Mouse (Mus musculus) neural tube, embryonic 11.5 days (tissue): Measurements from ENCODE around the gene Mto1. TPM values are rescaled to one million over a fixed set of nuclear protein-coding genes. Genes with fewer than 3 reads are reported as not detected.

ENCODE experiments used
- ATAC-seq: fragments of 200-750 bp; cut with Nextera tagmentation; 2 replicates; pipeline ENCODE4 v1.8.0; 2017; ENCODE audit warnings: moderate number of reproducible peaks, mild to moderate bottlenecking, moderate TSS enrichment, moderate library complexity; ENCODE audit not compliant: insufficient read depth, low FRiP score, low TSS enrichment
- DNase-seq: peaks from one replicate; pipeline ENCODE4 v3.0.0-alpha.2; 2015; ENCODE audit warnings: low spot score
- H3K27ac ChIP-seq: fragments of 300-500 bp; sonication (generic); 2 replicates; pipeline ENCODE4 v1.5.1; 2014; ENCODE audit warnings: low read depth, mild to moderate bottlenecking, low read length
- H3K27me3 ChIP-seq: fragments of 300-500 bp; sonication (generic); 2 replicates; pipeline ENCODE4 v1.6.1; 2014; ENCODE audit warnings: mild to moderate bottlenecking, low read length, mixed read lengths; ENCODE audit not compliant: control insufficient read depth, insufficient read depth
- H3K36me3 ChIP-seq: fragments of 300-500 bp; sonication (generic); 2 replicates; pipeline ENCODE4 v1.6.1; 2014; ENCODE audit warnings: mild to moderate bottlenecking, low read length, moderate library complexity, mixed read lengths; ENCODE audit not compliant: control insufficient read depth, insufficient read depth
- H3K4me1 ChIP-seq: fragments of 300-500 bp; sonication (generic); 2 replicates; pipeline ENCODE4 v1.6.1; 2014; ENCODE audit warnings: low read length, mixed read lengths; ENCODE audit not compliant: control insufficient read depth, insufficient read depth
- H3K4me2 ChIP-seq: fragments of 300-500 bp; sonication (generic); 2 replicates; pipeline ENCODE4 v1.6.1; 2014; ENCODE audit warnings: low read depth, mild to moderate bottlenecking, moderate library complexity
- H3K4me3 ChIP-seq: fragments of 300-500 bp; sonication (generic); 2 replicates; pipeline ENCODE4 v1.5.1; 2014; ENCODE audit warnings: low read depth, low read length
- H3K9ac ChIP-seq: fragments of 300-500 bp; sonication (generic); 2 replicates; pipeline ENCODE4 v1.6.1; 2014; ENCODE audit warnings: mild to moderate bottlenecking, low read length
- H3K9me3 ChIP-seq: fragments of 300-500 bp; sonication (generic); 2 replicates; pipeline ENCODE4 v1.6.1; 2016; ENCODE audit warnings: low read length; ENCODE audit not compliant: control insufficient read depth
- WGBS: fragments of 180-500 bp; shearing (Covaris S2); extraction: QIAGEN DNeasy Blood & Tissue Kit; methylation state at CpG from one replicate; pipeline ENCODE4 v1.1.7; 2014; 5-methylcytosine and 5-hydroxymethylcytosine counted together
- polyA plus RNA-seq: library from polyadenylated mRNA; unstranded; fragments of >200 nt; fragmentation: Nextera tagmentation; extraction: Ambion mirVana; gene quantifications from 2 replicates; pipeline ENCODE4 v1.2.1, GENCODE M21; 2014

Mto1 gene
- polyA plus RNA-seq, 1 experiment from 2014 or later: 23.1 TPM

- DNase-seq (no peak), ATAC-seq (no peak)
- H3K9me3 ChIP-seq: no peaks in the 10 kb centered on the region
- H3K4me3 ChIP-seq: no peak overlapping the region
- no peak overlapping the region for H3K9ac ChIP-seq
- H3K4me1 ChIP-seq: no peaks in the 10 kb centered on the region
- H3K27me3 ChIP-seq: no peaks in the 10 kb centered on the region
- no peaks in the 10 kb centered on the region for H3K36me3 ChIP-seq
- no peak overlapping the region for H3K4me2 ChIP-seq
- no peak overlapping the region for H3K27ac ChIP-seq
- 90% methylated on average over 5 of the region's 5 CpGs for WGBS
Measured at GRCm38 (mm10) chr9:78432471-78432870, 15.5 kb upstream of the Mto1 start.

GRCm38 (mm10) chr9:78439426-78439825 lies 8.6 kb upstream of the Mto1 start:
- H3K4me1 ChIP-seq: 0 out of 2 replicates have a peak, but pooled peaks cover 6% of the 10 kb centered on the region
- no peak overlapping the region for H3K4me2 ChIP-seq
- ATAC-seq (no peak), DNase-seq (no peak)
- no peaks in the 10 kb centered on the region for H3K36me3 ChIP-seq
- peaks cover 46% of the 10 kb centered on the region for H3K27me3 ChIP-seq
- H3K4me3 ChIP-seq: no peak overlapping the region
- H3K9ac ChIP-seq: no peak overlapping the region
- H3K27ac ChIP-seq: no peak overlapping the region
- 71% methylated on average over 5 of the region's 5 CpGs for WGBS
- no peaks in the 10 kb centered on the region for H3K9me3 ChIP-seq

GRCm38 (mm10) chr9:78442237-78442578 lies 5.8 kb upstream of the Mto1 start:
- peak overlapping the region; percentile 58 for H3K4me2 ChIP-seq
- 3% methylated on average over 9 of the region's 9 CpGs for WGBS
- peaks cover 57% of the 10 kb centered on the region for H3K27me3 ChIP-seq
- H3K27ac ChIP-seq: no peak overlapping the region
- no peak overlapping the region for H3K9ac ChIP-seq
- 0 out of 2 replicates have a peak, but pooled peaks cover 6% of the 10 kb centered on the region for H3K4me1 ChIP-seq
- ATAC-seq (no peak), DNase-seq (no peak)
- peak overlapping the region; percentile 41 for H3K4me3 ChIP-seq
- no peaks in the 10 kb centered on the region for H3K36me3 ChIP-seq
- no peaks in the 10 kb centered on the region for H3K9me3 ChIP-seq

GRCm38 (mm10) chr9:78442579-78443392 lies 5.2 kb upstream of the Mto1 start, which contains the start of gene Cgas:
Cgas (minus strand) TSS chr9:78443237.
- H3K27ac ChIP-seq: no peak within 1 kb of the TSS
- H3K36me3 ChIP-seq: no peaks in the 10 kb centered on the region
- peaks cover 57% of the 10 kb centered on the region for H3K27me3 ChIP-seq
- H3K9ac ChIP-seq: peak within 1 kb of the TSS; percentile 49
- ATAC-seq: peak; percentile 42; the same call in 1 of the 2 replicates
- under 1% methylated on average over 81 of the region's 81 CpGs for WGBS
- DNase-seq: peak; percentile 52
- 0 out of 2 replicates have a peak, but pooled peaks cover 6% of the 10 kb centered on the region for H3K4me1 ChIP-seq
- peak within 1 kb of the TSS; percentile 41 for H3K4me3 ChIP-seq
- no peaks in the 10 kb centered on the region for H3K9me3 ChIP-seq
- H3K4me2 ChIP-seq: peak within 1 kb of the TSS; percentile 58

GRCm38 (mm10) chr9:78447606-78447972 lies 419 bp upstream of the Mto1 start:
- H3K27ac ChIP-seq: no peak overlapping the region
- 0 out of 2 replicates have a peak, but pooled peaks cover 2% of the 10 kb centered on the region for H3K36me3 ChIP-seq
- H3K4me2 ChIP-seq: peak overlapping the region; percentile 52
- H3K9me3 ChIP-seq: no peaks in the 10 kb centered on the region
- H3K4me3 ChIP-seq: peak overlapping the region; percentile 87
- peaks cover 6% of the 10 kb centered on the region; the same call in 1 of the 2 replicates for H3K4me1 ChIP-seq
- peaks cover 29% of the 10 kb centered on the region for H3K27me3 ChIP-seq
- DNase-seq (no peak), ATAC-seq (peak; percentile 58)
- WGBS: 35% methylated on average over 9 of the region's 9 CpGs
- peak overlapping the region; percentile 85; the same call in 1 of the 2 replicates for H3K9ac ChIP-seq

- Histone ChIP-seq H3K4me2 (no peak overlapping the region), H3K9ac (no peak overlapping the region), H3K9me3 (no peaks in the 10 kb centered on the region), H3K36me3 (0 out of 2 replicates have a peak, but pooled peaks cover 2% of the 10 kb centered on the region), H3K27me3 (peaks cover 7% of the 10 kb centered on the region), H3K4me3 (no peak overlapping the region), H3K27ac (no peak overlapping the region), H3K4me1 (peaks cover 3% of the 10 kb centered on the region; the same call in 1 of the 2 replicates)
- WGBS: 84% methylated on average over 5 of the region's 5 CpGs
- DNase-seq: no peak
- ATAC-seq: no peak
Measured at GRCm38 (mm10) chr9:78450404-78450803, 2.4 kb downstream of the Mto1 start.

- ATAC-seq (no peak), DNase-seq (no peak)
- WGBS: 89% methylated on average over 4 of the region's 4 CpGs
- Histone ChIP-seq H3K4me3 (no peak overlapping the region), H3K9me3 (no peaks in the 10 kb centered on the region), H3K36me3 (0 out of 2 replicates have a peak, but pooled peaks cover 2% of the 10 kb centered on the region), H3K9ac (no peak overlapping the region), H3K4me2 (no peak overlapping the region), H3K27me3 (no peaks in the 10 kb centered on the region), H3K4me1 (peaks cover 3% of the 10 kb centered on the region; the same call in 1 of the 2 replicates), H3K27ac (no peak overlapping the region)
Measured at GRCm38 (mm10) chr9:78451382-78451781, 3.4 kb downstream of the Mto1 start.

GRCm38 (mm10) chr9:78457026-78457425 lies 9.0 kb downstream of the Mto1 start:
- ATAC-seq (no peak), DNase-seq (no peak)
- no peak overlapping the region for H3K27ac ChIP-seq
- H3K9ac ChIP-seq: no peak overlapping the region
- no peak overlapping the region for H3K4me2 ChIP-seq
- H3K36me3 ChIP-seq: peaks cover 17% of the 10 kb centered on the region
- 92% methylated on average over 8 of the region's 8 CpGs for WGBS
- H3K4me1 ChIP-seq: no peaks in the 10 kb centered on the region
- H3K27me3 ChIP-seq: no peaks in the 10 kb centered on the region
- H3K4me3 ChIP-seq: no peak overlapping the region
- no peaks in the 10 kb centered on the region for H3K9me3 ChIP-seq

GRCm38 (mm10) chr9:78463337-78463736 lies 15.3 kb downstream of the Mto1 start:
- DNase-seq (no peak), ATAC-seq (no peak)
- WGBS: 96% methylated on average over 4 of the region's 4 CpGs
- no peak overlapping the region for H3K27ac ChIP-seq
- no peaks in the 10 kb centered on the region for H3K9me3 ChIP-seq
- no peak overlapping the region for H3K9ac ChIP-seq
- no peak overlapping the region for H3K4me2 ChIP-seq
- H3K36me3 ChIP-seq: peaks cover 21% of the 10 kb centered on the region
- no peaks in the 10 kb centered on the region for H3K4me1 ChIP-seq
- H3K4me3 ChIP-seq: no peak overlapping the region
- no peaks in the 10 kb centered on the region for H3K27me3 ChIP-seq
